Mouse (Mus musculus) cerebellum, adult 9-10 months (tissue): ENCODE data around the gene Lrrn4.

Experiments
- DNase-seq: peaks from one replicate; pipeline ENCODE4 v3.0.0; 2022

Gene Lrrn4

DNA sequence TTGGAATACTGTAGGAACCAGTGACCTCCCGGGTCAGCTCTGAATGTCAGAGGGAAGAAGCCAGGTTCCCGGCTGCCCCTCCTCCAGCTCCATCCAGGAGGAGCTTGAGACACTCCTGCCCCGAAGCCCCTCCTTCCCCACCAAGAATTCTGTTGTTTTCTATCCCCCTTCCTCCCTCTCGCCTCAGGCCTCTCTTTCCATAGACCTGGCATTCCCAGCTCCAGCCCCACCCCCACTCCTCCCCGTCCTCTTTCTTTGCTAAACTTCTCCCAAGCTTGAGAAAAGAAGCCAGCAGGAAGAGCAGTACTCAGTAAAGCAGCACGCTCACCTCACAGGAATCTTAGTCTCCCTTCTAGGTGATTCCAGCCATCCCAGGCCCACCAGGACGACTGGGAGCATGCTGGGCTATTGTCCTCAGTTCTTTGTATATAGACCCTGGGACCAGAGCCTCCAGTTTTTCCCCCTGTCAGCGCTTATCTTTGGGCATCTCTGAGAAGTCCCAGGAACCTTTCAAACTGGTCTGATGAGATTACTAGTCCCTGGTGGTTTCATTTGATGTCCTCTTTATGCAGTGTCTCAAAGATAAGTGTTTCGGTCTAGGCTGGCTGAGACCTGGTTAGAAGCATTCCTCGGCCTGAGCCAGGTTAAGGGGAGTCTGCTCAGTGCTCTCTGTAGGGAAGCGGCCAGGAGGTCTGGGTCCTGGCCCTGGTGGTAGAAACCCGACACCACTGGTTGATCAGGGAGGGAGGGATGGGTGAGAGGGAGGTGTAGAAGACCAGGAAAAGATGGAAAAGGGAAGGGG is at the start of gene Lrrn4:
Gene Lrrn4, minus strand, starts transcription at position 48 of the 802 bp plus-strand sequence.
- DNase-seq = no peak

DNA sequence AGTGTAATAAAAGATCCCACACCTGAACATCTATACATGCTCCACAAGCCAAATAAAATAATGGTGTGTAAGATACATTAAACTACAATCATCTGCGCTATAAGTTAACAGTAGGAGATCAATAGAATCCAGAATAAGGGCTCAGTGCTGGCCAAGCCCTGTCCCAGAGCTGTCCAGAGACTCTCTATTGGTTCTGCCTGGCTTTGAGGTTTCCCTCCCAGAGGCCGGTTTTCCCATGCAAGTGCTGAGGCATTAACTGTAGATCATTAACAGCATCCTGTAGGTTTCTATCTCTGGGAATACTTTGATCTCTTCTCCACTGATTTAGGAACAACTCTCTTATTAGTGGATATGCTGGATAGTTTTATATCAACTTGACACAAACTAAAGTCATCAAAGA is 48.3 kb upstream of the Lrrn4 start:
- DNase-seq = no peak

DNA sequence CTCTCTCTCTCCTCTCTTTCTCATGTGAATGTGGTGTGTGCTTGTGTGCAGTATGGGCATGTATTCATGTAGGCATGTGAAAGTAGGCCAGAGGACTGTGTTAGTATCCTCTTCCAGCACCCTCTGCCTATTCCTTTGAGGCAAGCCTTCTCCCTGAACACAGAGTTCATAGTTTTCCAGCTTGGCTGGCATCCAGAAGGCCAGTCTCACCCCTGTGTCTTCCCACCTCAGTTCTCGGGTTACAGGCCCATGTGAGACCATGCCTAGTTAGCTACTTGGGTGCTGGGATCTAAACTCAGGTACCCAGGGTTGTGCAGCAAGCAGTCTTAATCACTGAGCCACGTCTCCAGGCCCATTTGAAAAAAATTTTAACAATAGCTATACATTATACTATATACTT is 47.2 kb upstream of the Lrrn4 start:
- DNase-seq = no peak

- DNase-seq = no peak
Measured at GRCm38 (mm10) chr2:132927298-132927697, 46.6 kb upstream of the Lrrn4 start.

GRCm38 (mm10) chr2:132923290-132924085 is 42.8 kb upstream of the Lrrn4 start:
- no peak for DNase-seq

GRCm38 (mm10) chr2:132922076-132922873 is 41.6 kb upstream of the Lrrn4 start:
- no peak for DNase-seq

GRCm38 (mm10) chr2:132914785-132915184 is 34.1 kb upstream of the Lrrn4 start:
- DNase-seq = no peak

GRCm38 (mm10) chr2:132906763-132907162 is 26.1 kb upstream of the Lrrn4 start:
- peak; percentile 58 for DNase-seq

DNA sequence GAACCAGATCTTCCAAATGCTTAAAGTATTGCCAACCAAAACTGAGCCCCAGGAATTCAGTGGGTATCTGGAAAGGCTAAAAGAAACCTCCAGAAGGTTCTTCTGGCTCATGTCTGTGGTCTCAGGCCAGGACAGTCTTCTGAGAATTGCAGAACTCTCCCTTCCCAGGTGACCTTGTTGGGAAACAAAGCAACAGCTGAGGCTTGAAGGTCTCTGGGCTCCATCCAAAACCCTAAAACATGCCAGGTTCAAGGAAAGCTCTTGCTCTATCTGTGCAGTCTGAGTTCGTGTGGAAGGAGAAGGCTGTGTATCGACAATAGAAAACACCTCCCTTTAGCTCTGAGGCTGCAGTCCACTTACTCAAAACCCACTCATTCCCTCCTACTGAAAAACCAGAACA is 24.3 kb upstream of the Lrrn4 start:
- DNase-seq = no peak

DNA sequence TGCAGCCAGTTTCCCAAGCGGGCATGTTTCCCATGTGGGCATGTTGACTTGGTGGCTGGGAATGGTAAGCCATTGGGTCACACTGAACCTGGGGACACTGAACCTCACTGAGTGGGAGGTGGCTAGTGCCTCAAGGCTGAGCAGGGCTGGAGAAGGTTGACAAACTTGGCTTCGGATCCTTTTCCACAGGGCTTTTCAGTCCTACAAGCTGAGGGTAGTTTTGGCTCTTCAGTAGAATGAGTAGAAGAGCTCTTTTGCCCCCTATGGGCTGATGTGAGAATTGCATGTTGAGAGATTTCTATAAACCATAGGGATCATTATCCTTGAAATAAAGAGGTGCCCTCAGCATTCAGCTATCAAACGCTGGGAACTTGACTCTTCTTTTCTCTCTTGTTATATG is 22.8 kb upstream of the Lrrn4 start:
- peak; percentile 72 for DNase-seq

GRCm38 (mm10) chr2:132902056-132902455 is 21.4 kb upstream of the Lrrn4 start:
- no peak for DNase-seq

- no peak for DNase-seq
Measured at GRCm38 (mm10) chr2:132901636-132902035, 20.9 kb upstream of the Lrrn4 start.

GRCm38 (mm10) chr2:132900596-132900995 is 19.9 kb upstream of the Lrrn4 start:
- no peak for DNase-seq

DNA sequence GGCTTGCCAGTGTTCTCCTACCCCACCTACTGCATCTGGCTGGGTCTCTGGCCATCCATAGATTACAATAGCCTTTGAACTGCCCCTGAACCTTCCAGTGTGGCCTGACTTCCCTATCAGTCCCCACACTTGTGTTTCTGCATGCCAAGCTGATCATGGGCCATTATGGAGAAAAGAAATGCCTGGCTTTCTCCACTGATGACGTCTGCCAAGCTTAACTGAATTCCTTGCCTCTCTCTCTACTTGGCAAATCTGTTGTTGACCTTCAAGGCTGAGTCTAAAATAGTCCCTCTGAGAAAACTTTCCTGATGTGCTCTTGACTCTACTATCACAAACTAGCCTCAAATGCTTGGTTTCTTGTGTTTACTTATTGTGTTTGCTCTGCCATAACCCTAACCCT is 17.5 kb upstream of the Lrrn4 start:
- no peak for DNase-seq

GRCm38 (mm10) chr2:132893826-132894225 is 13.1 kb upstream of the Lrrn4 start:
- DNase-seq = no peak

DNA sequence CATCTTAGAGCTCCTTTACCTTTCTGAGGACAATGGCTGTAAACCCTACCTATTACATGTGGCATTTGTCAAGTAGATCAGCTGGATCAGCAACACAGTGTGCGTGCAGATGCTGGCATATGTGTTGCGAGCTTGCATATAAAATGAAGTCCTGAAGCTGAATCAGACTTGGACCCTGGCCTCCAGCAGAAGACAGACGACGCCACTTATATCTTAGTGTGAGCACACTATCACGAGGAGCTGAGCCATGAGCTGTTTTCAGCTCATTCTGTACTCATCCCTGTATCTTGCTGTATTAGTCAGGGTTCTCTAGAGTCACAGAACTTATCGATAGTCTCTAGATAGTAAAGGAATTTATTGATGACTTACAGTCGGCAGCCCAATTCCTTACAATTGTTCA is 4.6 kb upstream of the Lrrn4 start:
- no peak for DNase-seq

DNA sequence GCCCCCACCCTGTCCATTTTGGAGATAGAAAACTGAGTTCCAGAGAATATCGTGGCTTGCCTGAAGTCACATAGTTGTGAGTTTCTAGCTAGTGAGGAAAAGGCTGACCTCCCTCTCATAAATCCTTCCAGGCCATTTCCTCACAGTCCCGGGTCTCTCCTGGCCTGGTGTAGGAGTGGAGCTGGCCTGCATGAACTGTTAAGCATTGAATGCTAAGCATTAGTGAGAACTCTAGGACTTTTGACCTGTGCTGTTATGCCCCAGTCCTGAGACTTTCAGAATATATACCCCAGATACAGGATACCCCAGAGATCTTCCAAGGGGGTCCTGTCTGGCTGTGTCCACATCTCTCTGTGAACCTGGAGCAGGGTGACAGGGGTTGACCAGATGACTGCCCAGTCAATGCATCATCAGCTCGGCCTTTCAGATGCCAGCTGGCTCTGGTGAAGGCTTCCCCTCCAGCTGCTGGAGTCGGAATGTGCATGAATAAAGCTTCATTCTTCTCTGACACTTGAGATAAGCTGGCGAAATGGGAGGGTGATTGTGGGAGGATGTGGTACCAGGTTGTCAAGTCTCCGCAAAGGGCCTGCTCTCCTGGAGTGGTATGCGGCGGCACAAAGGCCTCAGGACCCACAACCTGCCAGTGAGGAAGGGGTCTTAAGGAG is 3.7 kb upstream of the Lrrn4 start:
- no peak for DNase-seq

DNA sequence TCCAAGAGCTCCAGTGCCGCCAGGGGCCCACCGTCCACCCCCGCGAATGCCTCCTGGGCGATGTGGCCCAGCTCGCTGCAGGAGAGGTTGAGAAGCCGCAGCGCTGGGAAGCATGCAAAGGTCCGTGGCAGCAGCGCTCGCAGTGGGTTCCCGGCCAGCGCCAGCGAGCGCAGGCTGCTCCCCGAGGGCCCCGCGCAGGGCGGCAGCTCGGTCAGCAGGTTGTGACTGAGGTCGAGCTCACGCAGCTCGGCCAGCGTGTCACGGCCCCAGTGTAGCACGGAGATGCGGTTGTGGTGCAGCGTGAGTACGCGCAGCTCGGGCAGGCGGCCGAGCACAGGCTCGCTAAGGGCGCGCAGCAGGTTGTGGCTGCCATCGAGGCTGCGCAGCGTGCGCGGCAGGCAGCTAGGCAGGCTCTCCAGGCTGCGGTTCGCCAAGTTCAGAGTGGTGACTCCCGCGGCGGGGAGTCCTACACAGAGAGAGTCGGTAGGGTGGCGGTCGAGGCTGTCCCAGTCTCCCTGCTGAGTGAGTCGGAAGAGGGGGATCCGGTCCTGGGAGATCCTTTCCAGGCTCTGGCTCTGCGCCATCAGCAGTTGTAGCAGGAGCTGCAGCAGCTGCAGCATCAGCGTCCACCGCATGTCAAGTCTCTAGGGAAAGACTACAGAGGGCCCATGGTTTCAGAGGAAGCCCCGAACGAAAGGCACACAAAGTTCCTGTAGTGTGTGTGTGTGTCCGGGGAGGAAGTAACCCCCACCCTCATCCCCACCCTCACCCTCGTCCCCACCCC is 1.2 kb downstream of the Lrrn4 start:
- DNase-seq = no peak

DNA sequence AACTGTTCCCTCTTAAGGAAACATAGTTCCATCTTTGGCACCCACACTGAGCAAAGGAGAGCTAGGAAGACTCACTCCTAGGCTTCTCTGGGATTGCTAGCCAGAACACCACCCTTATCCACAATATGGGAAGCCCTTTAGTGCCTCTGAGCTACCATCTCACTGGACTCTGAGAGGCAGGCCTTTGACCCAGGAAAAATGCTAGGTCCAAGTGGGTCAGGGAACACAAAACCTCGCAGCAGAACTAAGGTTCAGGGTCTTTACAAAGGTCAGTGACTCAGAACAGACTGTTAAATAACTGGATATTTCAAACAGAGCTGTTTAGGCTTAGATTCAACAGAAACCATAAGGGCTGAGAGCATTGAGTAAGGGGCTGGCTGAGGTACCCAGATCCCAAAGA is 3.7 kb downstream of the Lrrn4 start:
- no peak for DNase-seq

- DNase-seq = no peak
Measured at GRCm38 (mm10) chr2:132873657-132874326, 6.9 kb downstream of the Lrrn4 start.

DNA sequence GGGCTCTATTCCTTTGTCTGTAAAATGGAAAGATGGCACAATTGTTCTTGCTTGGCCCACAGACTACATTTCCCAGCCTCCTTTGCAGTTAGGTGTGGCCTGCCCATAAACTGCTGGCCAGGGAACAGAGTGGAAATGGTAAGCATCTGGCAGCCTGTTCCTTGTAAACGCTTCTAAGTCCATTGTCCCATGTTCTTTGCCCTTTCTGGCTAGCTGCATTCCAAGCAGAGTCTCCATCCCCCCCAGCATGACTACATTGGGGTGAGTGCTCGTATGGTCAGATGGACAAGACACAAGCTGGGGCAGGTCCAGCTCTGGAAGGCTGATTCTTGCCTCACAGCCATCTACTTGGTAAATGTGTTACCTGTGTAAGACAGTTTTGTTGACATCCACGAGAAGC is 9.0 kb downstream of the Lrrn4 start:
- no peak for DNase-seq
